Mouse (Mus musculus) limb, embryonic 12.5 days (tissue): ENCODE data around the gene Gpr37. TPM values are rescaled to one million over a fixed set of nuclear protein-coding genes. Genes with fewer than 3 reads are reported as not detected.

ENCODE experiments used
- ATAC-seq: fragments of 200-750 bp; cut with Nextera tagmentation; 2 replicates; pipeline ENCODE4 v1.8.0; 2017; ENCODE audit warnings: low read depth, moderate TSS enrichment; ENCODE audit not compliant: insufficient number of reproducible peaks, insufficient read depth, low FRiP score, low TSS enrichment
- H3K27ac ChIP-seq: fragments of 300-500 bp; sonication (generic); 2 replicates; pipeline ENCODE4 v1.5.1; 2016; ENCODE audit warnings: mild to moderate bottlenecking, moderate library complexity
- H3K27me3 ChIP-seq: fragments of 300-500 bp; sonication (generic); 2 replicates; pipeline ENCODE4 v1.6.1; 2016; ENCODE audit warnings: mild to moderate bottlenecking, moderate library complexity
- H3K36me3 ChIP-seq: fragments of 300-500 bp; sonication (generic); 2 replicates; pipeline ENCODE4 v1.6.1; 2016; ENCODE audit warnings: mild to moderate bottlenecking, moderate library complexity
- H3K4me1 ChIP-seq: fragments of 300-500 bp; sonication (generic); replicated peaks from 2 replicates; pipeline ENCODE4 v1.6.1; 2016
- H3K4me2 ChIP-seq: fragments of 300-500 bp; sonication (generic); 2 replicates; pipeline ENCODE4 v1.6.1; 2016; ENCODE audit warnings: mild to moderate bottlenecking, moderate library complexity
- H3K4me3 ChIP-seq: fragments of 300-500 bp; sonication (generic); replicated peaks from 2 replicates; pipeline ENCODE4 v1.5.1; 2016; ENCODE audit warnings: mild to moderate bottlenecking
- H3K9ac ChIP-seq: fragments of 300-500 bp; sonication (generic); replicated peaks from 2 replicates; pipeline ENCODE4 v1.6.1; 2016; ENCODE audit warnings: mild to moderate bottlenecking, moderate library complexity
- H3K9me3 ChIP-seq: fragments of 300-500 bp; sonication (generic); 2 replicates; pipeline ENCODE4 v1.6.1; 2016; ENCODE audit warnings: mild to moderate bottlenecking, moderate library complexity
- WGBS: fragments of 180-500 bp; shearing (Covaris S2); methylation state at CpG from one replicate; pipeline ENCODE4 v1.1.7; 2016; 5-methylcytosine and 5-hydroxymethylcytosine counted together
- polyA plus RNA-seq: library from polyadenylated mRNA; unstranded; fragments of >200 nt; fragmentation: Nextera tagmentation; extraction: Ambion mirVana; gene quantifications from 2 replicates; pipeline ENCODE4 v1.2.1, GENCODE M21; 2016

Gpr37 gene
- polyA plus RNA-seq = 1.1 and 1.6 TPM in 2 replicates

GRCm38 (mm10) chr6:25690629-25691028 lies at the start of gene Gpr37:
Gpr37 (minus strand) TSS chr6:25690729.
- no peaks in the 10 kb centered on the region for H3K36me3 ChIP-seq
- ATAC-seq = no peak
- no peaks in the 10 kb centered on the region for H3K9me3 ChIP-seq
- H3K27ac ChIP-seq = no peak within 1 kb of the TSS
- peak within 1 kb of the TSS; percentile 91 for H3K4me2 ChIP-seq
- WGBS = 40% methylated on average over 7 of the region's 7 CpGs
- H3K4me3 ChIP-seq = peak within 1 kb of the TSS; percentile 52
- H3K27me3 ChIP-seq = peaks cover 29% of the 10 kb centered on the region
- peaks cover 16% of the 10 kb centered on the region for H3K4me1 ChIP-seq
- H3K9ac ChIP-seq = peak within 1 kb of the TSS; percentile 50

- no peak overlapping the region for H3K9ac ChIP-seq
- no peaks in the 10 kb centered on the region for H3K27me3 ChIP-seq
- H3K4me3 ChIP-seq = no peak overlapping the region
- no peaks in the 10 kb centered on the region for H3K4me1 ChIP-seq
- H3K27ac ChIP-seq = no peak overlapping the region
- no peaks in the 10 kb centered on the region for H3K9me3 ChIP-seq
- no peak overlapping the region for H3K4me2 ChIP-seq
- ATAC-seq = no peak
- H3K36me3 ChIP-seq = 0 out of 2 replicates have a peak, but pooled peaks cover under 1% of the 10 kb centered on the region
Observed at GRCm38 (mm10) chr6:25736533-25736932, 46.0 kb upstream of the Gpr37 start.

GRCm38 (mm10) chr6:25726560-25726959 lies 36.0 kb upstream of the Gpr37 start:
- 86% methylated on average over 1 of the region's 1 CpGs for WGBS
- no peak for ATAC-seq
- H3K4me1 ChIP-seq = no peaks in the 10 kb centered on the region
- H3K4me3 ChIP-seq = no peak overlapping the region
- no peaks in the 10 kb centered on the region for H3K27me3 ChIP-seq
- no peaks in the 10 kb centered on the region for H3K9me3 ChIP-seq
- H3K36me3 ChIP-seq = no peaks in the 10 kb centered on the region
- H3K27ac ChIP-seq = no peak overlapping the region
- H3K4me2 ChIP-seq = no peak overlapping the region
- H3K9ac ChIP-seq = no peak overlapping the region

GRCm38 (mm10) chr6:25710601-25711000 lies 20.1 kb upstream of the Gpr37 start:
- H3K27me3 ChIP-seq = no peaks in the 10 kb centered on the region
- ATAC-seq = no peak
- H3K4me1 ChIP-seq = no peaks in the 10 kb centered on the region
- H3K9ac ChIP-seq = no peak overlapping the region
- no peaks in the 10 kb centered on the region for H3K9me3 ChIP-seq
- no peak overlapping the region for H3K4me2 ChIP-seq
- WGBS = 18% methylated on average over 2 of the region's 2 CpGs
- H3K36me3 ChIP-seq = no peaks in the 10 kb centered on the region
- no peak overlapping the region for H3K27ac ChIP-seq
- H3K4me3 ChIP-seq = no peak overlapping the region

GRCm38 (mm10) chr6:25709250-25709895 lies 18.8 kb upstream of the Gpr37 start:
- Histone ChIP-seq H3K4me2 (no peak overlapping the region), H3K9ac (no peak overlapping the region), H3K9me3 (no peaks in the 10 kb centered on the region), H3K27me3 (no peaks in the 10 kb centered on the region), H3K36me3 (no peaks in the 10 kb centered on the region), H3K4me1 (no peaks in the 10 kb centered on the region), H3K4me3 (no peak overlapping the region), H3K27ac (no peak overlapping the region)
- WGBS = 53% methylated on average over 6 of the region's 6 CpGs
- no peak for ATAC-seq

GRCm38 (mm10) chr6:25699956-25700355 lies 9.4 kb upstream of the Gpr37 start:
- no peaks in the 10 kb centered on the region for H3K4me1 ChIP-seq
- no peaks in the 10 kb centered on the region for H3K36me3 ChIP-seq
- no peak for ATAC-seq
- H3K9ac ChIP-seq = no peak overlapping the region
- H3K27ac ChIP-seq = no peak overlapping the region
- H3K27me3 ChIP-seq = no peaks in the 10 kb centered on the region; the same call in 1 of the 2 replicates
- no peak overlapping the region for H3K4me3 ChIP-seq
- no peaks in the 10 kb centered on the region for H3K9me3 ChIP-seq
- H3K4me2 ChIP-seq = no peak overlapping the region
- 44% methylated on average over 2 of the region's 2 CpGs for WGBS

- Histone ChIP-seq H3K4me1 (peaks cover 16% of the 10 kb centered on the region), H3K27me3 (peaks cover 29% of the 10 kb centered on the region), H3K9me3 (no peaks in the 10 kb centered on the region), H3K4me2 (peak overlapping the region; percentile 91), H3K4me3 (peak overlapping the region; percentile 52), H3K36me3 (no peaks in the 10 kb centered on the region), H3K9ac (peak overlapping the region; percentile 50; the same call in 1 of the 2 replicates), H3K27ac (no peak overlapping the region)
- 1% methylated on average over 5 of the region's 5 CpGs for WGBS
- ATAC-seq = no peak
Observed at GRCm38 (mm10) chr6:25690284-25690605, 284 bp downstream of the Gpr37 start.

- under 1% methylated on average over 43 of the region's 43 CpGs for WGBS
- Histone ChIP-seq H3K4me3 (peak overlapping the region; percentile 52), H3K4me1 (peaks cover 16% of the 10 kb centered on the region), H3K27ac (no peak overlapping the region), H3K4me2 (peak overlapping the region; percentile 91), H3K27me3 (peaks cover 29% of the 10 kb centered on the region), H3K9ac (peak overlapping the region; percentile 50), H3K36me3 (no peaks in the 10 kb centered on the region), H3K9me3 (no peaks in the 10 kb centered on the region)
- peak; percentile 82 for ATAC-seq
Observed at GRCm38 (mm10) chr6:25689520-25690283, 827 bp downstream of the Gpr37 start.

- no peak for ATAC-seq
- WGBS = 3% methylated on average over 25 of the region's 25 CpGs
- Histone ChIP-seq H3K4me1 (peaks cover 16% of the 10 kb centered on the region), H3K4me2 (peak overlapping the region; percentile 91), H3K4me3 (peak overlapping the region; percentile 52), H3K9me3 (no peaks in the 10 kb centered on the region), H3K27me3 (peaks cover 29% of the 10 kb centered on the region), H3K27ac (no peak overlapping the region), H3K36me3 (no peaks in the 10 kb centered on the region), H3K9ac (0 out of 2 replicates have a peak overlapping the region, but pooled peaks have one; percentile 50)
Observed at GRCm38 (mm10) chr6:25688927-25689519, 1.5 kb downstream of the Gpr37 start.

- no peak overlapping the region for H3K27ac ChIP-seq
- peaks cover 29% of the 10 kb centered on the region for H3K27me3 ChIP-seq
- H3K9ac ChIP-seq = no peak overlapping the region
- H3K36me3 ChIP-seq = no peaks in the 10 kb centered on the region
- WGBS = 54% methylated on average over 3 of the region's 3 CpGs
- ATAC-seq = no peak
- no peak overlapping the region for H3K4me3 ChIP-seq
- H3K9me3 ChIP-seq = no peaks in the 10 kb centered on the region
- H3K4me1 ChIP-seq = peaks cover 16% of the 10 kb centered on the region
- no peak overlapping the region for H3K4me2 ChIP-seq
Observed at GRCm38 (mm10) chr6:25686760-25687200, 3.7 kb downstream of the Gpr37 start.

- no peaks in the 10 kb centered on the region for H3K36me3 ChIP-seq
- no peak overlapping the region for H3K4me2 ChIP-seq
- no peak for ATAC-seq
- H3K27ac ChIP-seq = no peak overlapping the region
- no peak overlapping the region for H3K9ac ChIP-seq
- 83% methylated on average over 2 of the region's 2 CpGs for WGBS
- no peaks in the 10 kb centered on the region for H3K9me3 ChIP-seq
- H3K4me1 ChIP-seq = peaks cover 10% of the 10 kb centered on the region
- peaks cover 19% of the 10 kb centered on the region for H3K27me3 ChIP-seq
- no peak overlapping the region for H3K4me3 ChIP-seq
Observed at GRCm38 (mm10) chr6:25684391-25684790, 6.1 kb downstream of the Gpr37 start.
